Mouse (Mus musculus) mouse trophoblast stem cell (cell line): ENCODE data around the gene Epha8.

Experiments
- in situ Hi-C, 2 experiments: fragments of 300-500 bp; cut with MseI, MboI; formaldehyde crosslinking; loops; 2 replicates in 1 of 2; 3 replicates in 1 of 2; pipeline ENCODE4 v1.15.1; 2025

The Epha8 gene

DNA sequence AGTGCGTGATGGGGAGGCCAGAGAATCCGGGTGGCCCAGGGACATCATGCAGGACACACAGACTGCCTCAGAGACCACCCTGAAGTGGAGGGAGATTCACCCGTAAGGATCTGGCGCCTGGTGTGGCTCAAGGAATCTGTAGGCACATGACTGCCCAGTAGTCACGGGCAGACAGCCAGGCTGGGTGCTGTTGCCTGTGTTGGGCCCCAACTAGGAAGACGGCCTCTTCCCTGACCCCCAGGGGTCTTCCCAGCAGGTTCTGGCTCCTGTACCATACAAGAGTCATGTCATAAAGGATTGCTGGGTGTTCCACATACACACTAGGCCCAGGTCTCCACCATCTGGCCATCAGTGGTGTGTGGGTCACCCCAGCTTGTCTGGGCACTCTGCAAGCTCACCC, 2.1 kb downstream of the Epha8 start:
- in situ Hi-C loops = no loop called here

DNA sequence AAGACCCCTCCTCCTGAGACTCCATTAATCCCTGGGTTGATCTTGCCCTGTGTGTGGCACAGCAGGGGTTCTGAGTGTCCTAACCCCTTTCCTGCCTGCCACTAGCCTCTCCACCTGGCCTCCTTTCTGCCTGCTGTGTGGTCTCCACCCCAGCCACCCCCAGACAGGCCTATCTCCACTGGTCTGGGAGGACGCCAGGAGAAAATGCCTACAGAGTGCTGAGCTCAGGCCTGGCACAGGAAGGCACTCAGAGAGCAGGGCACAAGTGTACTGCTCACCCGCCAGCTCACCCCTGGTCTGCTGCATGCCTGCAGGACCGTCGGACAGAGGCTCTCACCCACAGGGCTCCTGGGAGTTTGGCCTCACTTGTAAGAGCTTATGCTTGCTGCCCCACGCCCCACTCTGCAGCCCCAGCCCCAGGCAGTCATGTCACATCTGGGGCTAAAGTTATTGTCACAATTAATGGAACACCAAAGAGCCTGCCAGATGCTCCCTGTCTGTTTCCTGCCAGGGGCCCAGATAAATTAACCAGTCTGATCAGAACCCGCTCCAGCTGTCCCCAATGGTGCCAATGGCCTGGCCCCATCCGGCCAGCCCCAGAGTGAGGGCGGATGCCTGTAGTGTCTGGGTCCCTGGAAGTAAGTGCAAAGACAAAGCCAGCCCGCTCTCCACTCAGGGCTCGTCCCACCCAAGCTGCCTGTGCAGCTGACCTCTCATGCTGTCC, 7.2 kb downstream of the Epha8 start:
- in situ Hi-C loops = no loop called here

DNA sequence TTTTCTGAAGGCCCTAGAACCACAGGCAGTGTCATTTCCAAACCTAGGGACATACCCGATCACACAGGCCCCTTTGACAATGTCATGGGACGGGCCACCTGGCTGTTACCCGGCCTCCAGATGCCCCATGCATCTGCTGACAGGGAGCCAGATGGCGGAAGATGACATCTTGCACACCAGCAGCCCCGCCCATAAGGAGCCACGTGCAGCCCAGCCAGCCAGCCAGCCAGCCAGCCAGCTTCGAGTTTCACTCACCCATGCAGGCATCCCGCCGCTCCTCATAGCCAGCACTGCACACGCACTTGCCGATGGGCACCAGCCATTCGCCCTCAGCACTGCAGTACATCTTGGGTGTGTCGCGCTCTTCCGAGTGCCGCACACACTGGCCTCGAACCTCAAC, 11.2 kb downstream of the Epha8 start:
- in situ Hi-C loops = no loop called here

DNA sequence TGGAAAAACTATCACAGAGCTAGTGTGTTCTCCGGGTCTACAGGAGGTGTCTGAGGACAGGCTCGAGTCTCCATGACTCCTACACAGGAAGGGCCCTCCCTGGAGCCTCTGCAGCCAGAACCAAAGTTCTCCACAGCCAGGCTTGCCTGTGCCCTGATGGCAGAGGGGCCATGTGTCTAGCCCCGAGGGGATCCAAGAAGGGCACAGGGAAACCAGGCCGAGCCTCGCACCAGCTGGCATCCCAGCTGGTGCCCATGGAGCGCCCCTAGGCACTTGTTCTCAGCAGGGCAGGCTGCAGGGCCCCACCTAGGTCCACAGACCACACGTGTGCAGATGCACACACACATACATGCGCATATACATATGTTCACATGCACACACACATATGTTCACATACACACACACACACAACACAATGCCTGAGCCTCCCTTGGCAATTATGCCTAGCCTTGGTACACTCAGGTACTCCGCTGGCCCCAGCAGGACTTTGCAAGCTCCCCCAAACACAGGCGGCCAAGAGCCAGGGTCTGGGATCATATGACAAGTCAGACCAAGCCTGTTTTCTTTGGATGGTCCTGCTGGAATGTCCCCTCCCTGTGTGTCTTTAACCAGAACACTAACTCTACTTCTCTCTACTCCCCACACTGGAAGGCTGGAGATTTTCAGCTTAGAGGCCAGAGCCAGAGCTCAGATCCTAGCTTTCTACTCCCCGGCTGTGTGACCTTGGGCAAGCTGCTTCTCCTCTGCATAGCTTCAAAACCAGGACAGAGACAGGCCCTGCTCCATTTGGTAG, 11.9 kb downstream of the Epha8 start:
- in situ Hi-C loops = no loop called here

DNA sequence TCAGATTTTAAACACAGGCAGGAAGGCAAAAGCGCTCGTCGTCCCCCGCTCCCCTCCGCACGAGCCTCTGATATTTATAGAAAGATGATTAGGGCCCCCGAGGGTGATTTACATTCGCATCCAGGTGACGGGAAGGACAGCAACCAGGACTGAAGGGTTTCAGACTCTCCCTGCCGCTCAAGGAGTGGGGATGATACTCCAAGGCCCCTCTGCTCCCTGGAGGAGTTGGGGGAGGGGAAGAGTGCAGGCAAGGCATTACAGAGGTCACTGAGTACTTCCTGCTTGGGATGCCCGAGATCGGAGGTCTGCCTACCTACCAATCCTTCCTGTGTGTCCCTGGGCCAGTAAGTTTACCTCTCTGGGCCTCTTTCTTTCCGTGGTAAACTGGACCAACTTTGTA, 13.4 kb downstream of the Epha8 start:
- in situ Hi-C loops = no loop called here

DNA sequence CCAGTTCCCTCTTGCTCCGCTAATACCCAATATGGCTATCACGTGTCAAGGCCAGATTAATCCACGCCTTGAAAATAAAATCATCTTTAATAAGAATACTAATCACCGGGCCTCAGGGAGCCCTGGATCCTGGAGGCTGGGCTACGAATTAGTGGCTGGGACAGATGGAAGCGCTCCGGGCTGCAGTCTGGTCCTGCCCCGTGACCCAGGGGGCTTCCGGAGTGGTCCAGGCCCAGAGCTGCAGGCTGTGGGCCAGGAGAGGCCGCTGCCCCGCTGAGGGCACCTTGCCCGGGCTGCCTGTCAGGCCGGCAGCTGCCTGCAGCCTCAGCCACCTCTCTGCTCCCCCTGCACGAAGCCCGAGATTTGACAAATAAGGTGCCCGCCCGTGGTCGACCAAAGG, 13.9 kb downstream of the Epha8 start:
- in situ Hi-C loops = no loop called here

DNA sequence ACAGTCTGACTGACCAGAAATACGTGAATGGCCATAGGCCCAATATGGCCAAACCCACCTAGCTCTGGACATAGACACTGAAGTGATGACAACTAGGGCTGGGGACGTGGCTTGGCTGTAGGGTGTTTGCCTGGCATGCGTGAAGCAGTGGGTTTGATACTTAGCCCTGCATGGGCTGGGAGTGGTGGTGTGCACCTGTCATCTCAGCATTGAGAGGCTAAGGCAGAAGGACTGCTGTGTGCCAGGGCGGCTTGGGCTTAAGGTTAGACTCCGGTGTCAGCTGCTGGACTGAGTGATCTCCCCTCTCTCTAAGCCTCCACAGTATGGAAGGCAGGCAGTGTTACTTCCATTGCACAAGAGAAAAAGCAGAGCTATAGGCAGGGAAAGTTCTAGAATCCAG, 18.7 kb downstream of the Epha8 start:
- in situ Hi-C loops = no loop called here

DNA sequence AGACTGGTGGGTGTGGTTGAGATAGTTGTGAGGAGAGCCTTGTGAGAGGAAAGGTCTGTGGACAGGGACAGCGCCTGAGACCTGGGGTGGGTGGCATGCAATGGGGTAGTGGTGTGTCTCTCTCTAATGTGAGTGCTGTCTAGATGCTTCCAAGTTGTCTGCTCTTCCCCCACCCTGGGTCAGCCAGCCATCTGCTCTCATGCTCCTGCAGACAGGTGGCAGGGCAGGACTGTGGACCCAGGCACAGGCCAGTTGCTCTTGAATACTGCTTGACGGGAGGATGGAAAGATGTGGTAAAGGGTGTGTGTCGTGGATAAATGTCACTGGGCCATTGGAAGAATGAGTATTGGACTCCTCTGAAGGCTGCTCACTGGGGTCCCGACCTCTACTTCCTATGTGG, 19.3 kb downstream of the Epha8 start:
- in situ Hi-C loops = no loop called here

DNA sequence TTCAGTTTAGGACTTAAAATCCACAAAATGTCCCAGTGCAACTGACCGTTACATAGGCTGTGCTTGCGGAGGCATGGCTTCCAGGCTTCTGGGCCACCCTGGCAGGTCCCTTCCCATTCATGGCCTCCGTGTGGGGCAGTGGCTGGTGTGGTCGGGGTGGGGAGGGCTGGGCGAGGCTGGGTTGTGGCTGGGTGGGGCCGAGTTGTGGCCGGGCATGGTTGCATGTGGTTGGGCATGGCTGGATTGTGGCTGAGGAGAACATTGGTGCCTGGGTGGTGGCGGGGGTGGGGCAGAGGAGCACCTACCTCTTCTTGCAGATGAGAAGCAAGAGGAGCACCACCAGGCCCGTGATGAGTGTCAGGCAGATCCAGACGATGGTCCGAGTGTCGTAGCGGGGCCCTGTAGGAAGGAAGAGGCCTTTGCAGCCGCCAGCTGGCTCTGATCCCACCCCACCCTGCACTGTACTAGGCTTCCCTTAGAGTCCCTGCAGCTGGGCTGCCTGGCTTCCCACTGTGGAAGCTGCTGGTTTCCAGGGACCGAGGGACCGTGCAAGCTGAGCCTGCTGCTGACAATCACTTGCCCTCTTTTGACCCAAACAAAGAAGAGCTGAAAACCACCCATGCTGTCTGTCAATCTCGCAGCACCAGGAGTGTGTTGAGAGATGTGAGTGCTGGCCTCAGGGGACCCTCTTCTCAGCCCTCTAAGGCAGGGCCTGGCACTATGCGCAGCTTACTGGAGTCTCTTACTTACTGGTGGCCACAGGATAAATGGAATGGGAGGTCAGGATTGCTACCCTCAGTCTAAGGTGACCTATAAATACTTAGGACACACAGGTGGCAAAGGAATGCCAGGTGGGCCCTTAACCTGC, 21.6 kb downstream of the Epha8 start:
- in situ Hi-C loops = no loop called here

DNA sequence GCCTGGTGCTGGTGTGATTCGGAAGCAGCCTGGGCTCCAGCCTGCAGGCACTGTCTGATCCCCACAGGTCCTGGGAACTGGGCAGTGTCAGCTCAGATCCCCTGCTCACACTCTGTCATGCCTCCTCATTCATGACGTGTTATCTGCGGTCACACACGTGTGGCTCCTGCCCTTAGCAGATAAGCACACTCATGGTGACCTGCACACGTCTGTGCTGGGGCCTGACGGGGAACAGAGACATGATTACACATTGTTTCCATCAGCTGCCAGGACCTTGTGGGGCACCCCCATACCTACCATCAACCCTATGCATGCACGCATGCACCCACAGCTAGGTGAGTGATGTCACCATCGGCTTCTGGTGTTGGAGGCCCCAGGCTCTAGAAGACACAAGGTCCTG, 26.1 kb downstream of the Epha8 start:
- in situ Hi-C loops = no loop called here

DNA sequence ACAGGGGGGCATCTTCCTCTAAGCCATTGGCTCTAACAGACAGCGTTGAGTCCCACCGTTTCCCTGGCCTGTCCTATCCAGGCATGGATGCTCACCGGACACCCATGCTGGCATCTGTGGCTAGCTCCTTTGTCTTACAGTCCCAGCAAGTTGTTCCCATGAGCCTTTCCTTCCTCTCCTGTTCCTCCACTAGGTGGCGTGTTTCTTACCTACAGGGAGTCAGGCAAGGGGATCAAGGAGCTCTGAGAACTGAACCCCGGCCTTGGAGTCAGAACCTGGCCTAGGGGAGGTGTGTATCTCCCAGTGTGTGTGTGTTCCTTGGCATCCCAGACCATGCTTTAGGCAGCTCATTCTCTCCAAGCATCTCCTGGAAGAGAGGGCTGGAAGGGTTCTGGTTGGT, 27.7 kb downstream of the Epha8 start:
- in situ Hi-C loops = no loop called here

DNA sequence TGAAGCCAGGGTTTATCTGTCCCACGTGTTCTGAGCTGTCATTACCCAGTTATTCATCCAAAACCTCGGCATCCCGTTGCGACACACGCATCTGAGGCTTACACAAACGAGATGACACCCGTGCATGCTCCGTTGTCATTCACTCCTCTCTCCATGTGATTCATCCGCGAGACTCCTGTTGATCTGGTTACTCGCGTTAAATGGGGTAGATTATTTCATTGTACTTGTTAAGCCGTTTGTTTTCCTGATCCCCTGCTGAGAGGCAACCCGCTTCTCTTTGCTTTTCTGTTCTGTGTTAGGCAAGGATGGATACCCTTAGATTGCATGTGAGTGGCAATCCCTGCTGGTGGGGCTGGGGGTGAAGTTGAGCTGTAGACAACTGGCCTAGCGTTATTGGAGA, 30.8 kb downstream of the Epha8 start:
- in situ Hi-C loops = no loop called here

DNA sequence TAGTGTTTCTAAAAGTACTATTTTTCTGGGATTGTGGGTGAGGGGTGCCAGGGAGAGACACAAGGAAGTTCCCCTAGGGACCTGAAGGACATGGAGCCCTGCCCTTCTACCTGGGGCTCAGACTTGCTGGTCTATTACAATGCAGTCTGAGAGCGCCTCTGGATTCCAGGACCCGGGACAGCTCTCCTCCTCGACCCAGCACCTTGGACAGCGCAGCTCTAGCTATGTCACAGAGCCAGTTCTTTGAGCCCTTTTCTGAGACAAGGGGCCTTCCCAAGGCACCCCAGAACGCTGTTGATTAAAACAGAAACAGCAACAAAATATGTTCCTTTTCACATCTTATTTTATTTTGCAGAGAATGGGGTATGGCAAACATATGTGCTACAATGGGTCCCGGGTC, 32.1 kb downstream of the Epha8 start:
- in situ Hi-C loops = no loop called here

DNA sequence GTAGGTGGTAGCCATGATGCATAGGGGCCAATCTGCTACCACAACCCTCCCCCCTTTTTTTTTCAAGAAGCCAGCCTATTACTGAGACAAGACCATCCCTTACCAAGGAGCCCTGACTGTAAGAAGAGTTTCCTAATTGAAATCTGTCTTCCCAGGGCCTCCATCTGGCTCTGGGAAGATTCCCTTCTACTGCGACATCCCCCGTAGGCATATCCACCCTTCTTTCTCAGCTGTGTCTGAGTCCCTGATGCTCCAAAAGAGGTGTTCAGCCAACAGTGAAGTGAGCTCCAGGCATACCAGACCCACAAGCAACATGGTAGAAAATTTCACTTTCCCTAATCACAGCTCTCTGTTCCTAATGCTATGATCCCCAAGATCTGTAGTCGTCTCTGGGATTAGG, 37.1 kb downstream of the Epha8 start:
- in situ Hi-C loops = no loop called here

DNA sequence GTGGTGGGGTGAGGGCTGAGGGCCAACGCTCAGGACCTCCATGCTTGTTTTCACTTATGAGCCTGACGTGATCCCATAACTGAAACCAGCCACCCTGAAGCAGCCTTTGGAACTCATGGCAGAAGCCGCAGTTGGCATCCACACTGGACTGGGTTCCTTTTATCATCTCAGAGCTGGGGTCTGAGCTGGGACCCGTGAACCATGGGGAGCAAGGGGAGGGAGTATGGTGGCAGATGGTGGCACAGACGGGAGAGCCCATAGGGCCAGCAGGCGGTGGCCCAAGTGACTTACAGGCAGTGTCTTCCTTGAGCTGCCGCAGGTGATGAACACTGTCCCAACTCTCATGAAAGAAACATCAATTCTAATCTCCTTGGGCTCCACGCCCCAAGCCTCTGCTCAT, 37.8 kb downstream of the Epha8 start:
- in situ Hi-C loops = no loop called here

DNA sequence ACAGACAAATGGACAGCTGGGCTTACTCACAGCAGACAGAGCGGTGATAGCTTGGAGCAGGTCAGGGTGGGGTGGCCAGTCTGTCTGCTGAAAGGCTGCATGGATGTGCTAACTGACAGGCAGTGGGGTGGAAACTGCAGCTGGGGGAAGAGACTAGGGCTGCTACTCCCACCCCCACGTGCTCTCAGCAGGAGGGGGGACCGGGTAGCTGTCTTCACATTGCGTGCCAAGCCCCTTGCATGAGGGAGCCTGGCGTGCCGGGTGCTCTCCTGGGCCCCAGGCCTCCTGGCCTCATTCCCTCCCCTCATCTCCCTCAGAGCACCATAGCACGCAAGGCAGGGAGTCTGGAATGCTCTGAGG, 39.5 kb downstream of the Epha8 start:
- in situ Hi-C loops = no loop called here

DNA sequence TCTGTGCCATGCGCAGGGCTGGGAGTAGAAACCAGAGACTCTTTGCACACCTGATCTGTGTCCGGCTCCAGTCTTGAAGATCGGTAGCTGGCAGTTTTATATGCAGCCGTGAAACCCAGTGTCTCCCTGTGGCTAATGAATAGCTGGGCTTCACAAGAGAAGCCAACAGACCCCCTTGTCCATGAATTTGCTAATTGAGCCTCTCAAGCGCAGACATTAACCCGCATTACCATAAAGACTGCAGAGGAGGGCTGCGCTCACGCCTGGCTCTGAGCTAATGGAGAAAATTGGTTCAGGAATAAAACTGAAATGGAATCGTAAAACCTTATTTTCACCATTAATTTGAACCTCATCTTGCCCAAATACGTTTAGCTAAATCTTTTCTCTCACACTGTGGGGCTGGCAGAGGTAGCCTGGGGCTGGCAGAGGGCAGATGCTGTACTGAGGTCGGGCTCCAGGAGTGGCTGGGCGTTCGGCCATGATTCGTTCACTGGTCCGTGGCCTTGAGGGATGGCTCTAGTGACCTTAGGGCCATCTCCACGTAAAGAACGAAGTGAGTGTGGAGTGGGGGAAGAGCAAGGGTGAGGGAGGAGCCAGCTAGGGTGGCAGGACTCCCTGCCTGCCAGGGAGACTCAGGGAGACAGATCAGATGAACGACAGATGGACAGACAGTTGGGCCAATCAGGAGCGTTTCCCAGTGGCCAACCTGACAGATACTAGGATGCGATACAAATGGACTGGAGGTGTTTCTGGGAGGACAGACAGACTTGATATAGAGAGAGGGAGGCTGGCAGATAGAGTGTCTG, 40.1 kb downstream of the Epha8 start:
- in situ Hi-C loops = no loop called here

DNA sequence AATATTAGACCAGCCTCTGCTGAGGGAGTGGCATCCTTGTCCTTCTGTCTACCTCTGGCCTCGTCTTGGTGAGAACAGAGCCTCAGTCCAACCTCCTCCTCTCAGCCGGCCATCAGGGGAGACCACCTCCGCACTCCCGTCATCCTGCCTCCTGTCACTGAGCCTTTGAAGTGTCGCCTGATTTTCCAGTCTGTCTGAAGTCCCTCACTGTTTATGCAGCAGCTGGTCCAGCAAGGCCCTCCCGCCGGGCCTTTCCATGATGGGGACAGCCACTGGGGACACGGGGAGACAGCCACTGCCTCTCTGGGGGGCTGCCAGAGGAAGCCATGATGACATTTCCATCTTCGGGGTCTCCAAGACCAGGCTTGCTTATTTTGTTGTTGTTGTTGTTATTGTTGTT, 43.8 kb downstream of the Epha8 start:
- in situ Hi-C loops = no loop called here

DNA sequence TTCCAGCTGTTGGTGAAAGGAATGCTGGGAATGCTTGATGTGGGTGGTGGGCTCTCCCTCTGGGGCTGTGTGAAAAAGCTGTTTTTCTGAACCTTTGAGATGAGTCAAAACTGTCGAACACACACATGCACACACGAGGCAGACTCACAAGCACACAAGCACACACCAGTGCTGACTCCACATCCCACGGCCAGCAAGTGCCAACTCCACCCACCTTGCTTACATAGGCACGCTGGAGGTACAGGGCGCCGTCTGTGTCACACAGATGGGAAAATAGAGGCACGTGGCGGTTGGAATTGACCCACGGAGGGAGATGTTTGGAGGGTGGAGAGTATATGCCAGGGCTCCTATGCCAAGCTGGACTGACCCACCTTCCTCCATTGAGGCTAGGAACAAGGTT, 44.8 kb downstream of the Epha8 start:
- in situ Hi-C loops = no loop called here

DNA sequence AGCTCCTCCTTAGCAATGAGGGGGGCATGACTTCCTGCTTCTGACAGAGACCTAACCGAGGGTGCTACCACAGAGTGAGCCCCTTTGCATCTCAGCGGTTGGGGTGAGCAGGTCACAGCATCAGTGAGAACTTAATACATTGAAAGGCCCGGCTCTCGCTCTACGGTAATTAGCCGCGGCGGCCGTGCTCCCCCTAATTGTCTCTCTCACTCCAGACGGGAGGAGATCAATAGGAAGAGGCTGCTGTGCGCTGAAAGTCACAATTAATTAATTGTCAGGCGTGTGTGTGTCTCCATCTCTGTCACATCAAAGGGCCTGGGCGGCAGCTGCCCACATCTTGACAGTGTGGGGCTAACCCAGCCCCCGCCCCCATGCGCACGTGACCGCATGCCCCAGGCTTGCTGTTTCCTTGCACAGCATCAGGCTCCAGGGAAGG, 45.4 kb downstream of the Epha8 start:
- in situ Hi-C loops = no loop called here

DNA sequence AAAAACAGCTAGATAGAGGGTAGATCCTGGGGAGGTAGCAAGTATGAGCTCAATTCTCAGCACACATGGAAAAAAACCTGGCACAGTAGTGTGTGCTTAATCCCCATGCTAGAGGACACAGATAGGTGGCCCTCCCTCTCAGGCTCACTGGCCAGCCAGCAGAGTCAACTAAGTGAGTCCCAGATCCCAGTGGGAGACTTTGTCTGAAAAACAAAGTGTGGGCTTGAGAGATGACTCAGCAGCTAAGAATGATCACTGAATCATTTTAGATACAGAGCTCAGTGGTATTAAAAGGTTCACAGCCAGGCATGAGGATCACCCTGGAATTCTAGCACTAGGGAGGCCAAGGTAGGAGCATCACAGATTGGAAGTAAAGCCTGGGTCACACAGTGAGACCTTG, 48.8 kb downstream of the Epha8 start:
- in situ Hi-C loops = no loop called here

DNA sequence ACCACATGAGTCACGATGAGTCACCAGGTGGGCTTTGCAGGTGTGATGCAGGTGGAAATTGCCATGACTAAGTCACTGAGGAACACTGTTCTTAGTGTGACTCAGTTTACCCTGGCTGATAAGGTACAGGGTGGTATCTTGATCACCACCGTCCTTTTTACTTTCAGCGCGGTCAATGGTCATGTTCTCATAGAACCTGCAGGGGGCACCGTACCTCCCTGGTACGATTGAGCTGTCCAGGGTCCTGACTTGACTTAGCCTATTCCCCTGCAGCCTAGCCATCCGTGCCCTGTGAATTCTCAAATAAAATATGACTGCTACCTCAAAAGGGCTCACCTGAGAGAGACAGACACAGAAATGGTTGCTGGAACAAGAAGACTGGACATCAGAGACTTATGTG, 49.6 kb downstream of the Epha8 start:
- in situ Hi-C loops = no loop called here
